In genomic region chr2:32440632-32441031, GRCm38 (mm10) we compare ENCODE assay signal across 20 mouse cellular contexts. TPM values are rescaled to one million over a fixed set of nuclear protein-coding genes. Genes with fewer than 3 reads are reported as not detected.
A peak's percentile ranks its signal among the peaks of the same experiment; 100 is the strongest.
DNase-seq lines count a peak whose midpoint lies in the region; ATAC-seq and TF ChIP-seq lines count a peak whose summit lies in the region.
"Had no signal": no experiment of that assay in that cellular context is flagged by ENCODE, and none has a peak within 500 bp of the region (broad histone marks: within the 10 kb centered on the region; RNA-seq: fewer than 3 reads in every experiment).

No protein-coding gene starts in this region.

- H3K4me1 ChIP-seq in embryonic facial prominence, embryonic 13.5 days, result peaks cover 41% of the 10 kb centered on the region
- H3K4me1 ChIP-seq in embryonic facial prominence, embryonic 10.5 days, result peaks cover 39% of the 10 kb centered on the region
- peaks cover 8% of the 10 kb centered on the region; the same call in 1 of the 2 replicates for H3K4me1 ChIP-seq in kidney, postnatal 0 days (replicated peaks; ENCODE audit: insufficient read depth, low read length)
- peaks cover 5% of the 10 kb centered on the region; the same call in 1 of the 2 replicates for H3K4me1 ChIP-seq in midbrain, embryonic 16.5 days (ENCODE audit: control insufficient read depth, insufficient read depth, low read length)
- H3K4me1 ChIP-seq in midbrain, postnatal 0 days (ENCODE audit: insufficient read depth, low read length), result no peaks in the 10 kb centered on the region
- peaks cover 11% of the 10 kb centered on the region for H3K4me1 ChIP-seq in stomach, postnatal 0 days (replicated peaks; ENCODE audit: control insufficient read depth, insufficient read depth)

- no peak for DNase-seq in embryonic facial prominence, embryonic 10.5 days (ENCODE audit: low spot score)
- no peak for DNase-seq in kidney, postnatal 0 days (ENCODE audit: low spot score)
- no peak for DNase-seq in kidney, postnatal 36 days
- DNase-seq in midbrain, postnatal 0 days (ENCODE audit: low spot score), result no peak
- DNase-seq in stomach, postnatal 0 days (ENCODE audit: low spot score), result peak; percentile 49
- DNase-seq in thymus, postnatal 0 days (ENCODE audit: low spot score), result no peak
- DNase-seq: cerebellum, postnatal 25 days; kidney, adult 18-20 months; thymus, postnatal 36 days had no signal

- H3K27me3 ChIP-seq in embryonic facial prominence, embryonic 13.5 days, result no peaks in the 10 kb centered on the region
- H3K27me3 ChIP-seq in embryonic facial prominence, embryonic 10.5 days (replicated peaks; ENCODE audit: low read depth, poor library complexity, severe bottlenecking), result no peaks in the 10 kb centered on the region
- no peaks in the 10 kb centered on the region for H3K27me3 ChIP-seq in kidney, postnatal 0 days (ENCODE audit: insufficient read depth, low read length)
- H3K27me3 ChIP-seq in midbrain, embryonic 16.5 days (ENCODE audit: control insufficient read depth, insufficient read depth, low read depth, low read length), result no peaks in the 10 kb centered on the region
- no peaks in the 10 kb centered on the region for H3K27me3 ChIP-seq in midbrain, postnatal 0 days (ENCODE audit: insufficient read depth, low read length)
- H3K27me3 ChIP-seq in stomach, postnatal 0 days (ENCODE audit: control insufficient read depth, insufficient read depth, low read length), result no peaks in the 10 kb centered on the region
- H3K27me3 ChIP-seq: heart, embryonic 15.5 days; midbrain, embryonic 12.5 days had no signal

- ATAC-seq in embryonic facial prominence, embryonic 13.5 days (ENCODE audit: insufficient number of reproducible peaks, insufficient read depth, low FRiP score, low TSS enrichment, low read depth), result no peak
- ATAC-seq in kidney, postnatal 0 days (replicated peaks; ENCODE audit: low FRiP score, low read depth), result no peak
- ATAC-seq in midbrain, embryonic 16.5 days, result no peak
- ATAC-seq in midbrain, postnatal 0 days (ENCODE audit: low FRiP score), result no peak
- peak; percentile 82 for ATAC-seq in stomach, postnatal 0 days (ENCODE audit: low FRiP score, low TSS enrichment)
- ATAC-seq: forebrain, embryonic 16.5 days had no signal

- TF ChIP-seq CTCF in kidney, postnatal 0 days (IDR thresholded peaks at IDR 0.05; ENCODE audit: low read depth), result no peak
- TF ChIP-seq CTCF in midbrain, postnatal 0 days (IDR thresholded peaks at IDR 0.05), result no peak
- TF ChIP-seq CTCF in stomach, postnatal 0 days (IDR thresholded peaks at IDR 0.05; ENCODE audit: low read depth), result no peak

- 75% methylated on average over 1 of the region's 1 CpGs for WGBS in embryonic facial prominence, embryonic 13.5 days
- 94% methylated on average over 1 of the region's 1 CpGs for WGBS in embryonic facial prominence, embryonic 10.5 days
- WGBS in kidney, postnatal 0 days, result 80% methylated on average over 1 of the region's 1 CpGs
- 68% methylated on average over 1 of the region's 1 CpGs for WGBS in midbrain, embryonic 16.5 days
- WGBS in midbrain, postnatal 0 days, result 83% methylated on average over 1 of the region's 1 CpGs
- 56% methylated on average over 1 of the region's 1 CpGs for WGBS in stomach, postnatal 0 days

- no peak overlapping the region for H3K9ac ChIP-seq in embryonic facial prominence, embryonic 13.5 days
- H3K9ac ChIP-seq in kidney, postnatal 0 days (ENCODE audit: low read depth, low read length), result no peak overlapping the region
- no peak overlapping the region for H3K9ac ChIP-seq in midbrain, embryonic 16.5 days (ENCODE audit: low read depth, low read length)
- no peak overlapping the region for H3K9ac ChIP-seq in midbrain, postnatal 0 days (replicated peaks; ENCODE audit: low read length, poor library complexity, severe bottlenecking)
- no peak overlapping the region for H3K9ac ChIP-seq in stomach, postnatal 0 days (ENCODE audit: low read length)
- H3K9ac ChIP-seq: heart, embryonic 15.5 days; lung, embryonic 14.5 days; midbrain, embryonic 12.5 days had no signal

- H3K4me3 ChIP-seq in embryonic facial prominence, embryonic 13.5 days, result no peak overlapping the region
- no peak overlapping the region for H3K4me3 ChIP-seq in embryonic facial prominence, embryonic 10.5 days
- no peak overlapping the region for H3K4me3 ChIP-seq in kidney, postnatal 0 days (replicated peaks; ENCODE audit: low read depth, low read length)
- H3K4me3 ChIP-seq in midbrain, embryonic 16.5 days (ENCODE audit: low read depth, low read length), result no peak overlapping the region
- H3K4me3 ChIP-seq in midbrain, postnatal 0 days (ENCODE audit: low read depth, low read length), result no peak overlapping the region
- no peak overlapping the region for H3K4me3 ChIP-seq in stomach, postnatal 0 days (ENCODE audit: low read depth, low read length)
- H3K4me3 ChIP-seq: erythroblast, embryonic 14.5 days; heart, embryonic 15.5 days; hindbrain, embryonic 10.5 days; limb, embryonic 10.5 days; midbrain, embryonic 12.5 days had no signal

- no peak for TF ChIP-seq EP300 in stomach, postnatal 0 days (optimal IDR thresholded peaks at IDR 0.05)

- 0 out of 2 replicates have a peak, but pooled peaks cover 6% of the 10 kb centered on the region for H3K36me3 ChIP-seq in embryonic facial prominence, embryonic 13.5 days
- H3K36me3 ChIP-seq in embryonic facial prominence, embryonic 10.5 days (replicated peaks), result peaks cover 21% of the 10 kb centered on the region; the same call in 1 of the 2 replicates
- 0 out of 2 replicates have a peak, but pooled peaks cover 4% of the 10 kb centered on the region for H3K36me3 ChIP-seq in kidney, postnatal 0 days (ENCODE audit: insufficient read depth, low read length)
- H3K36me3 ChIP-seq in midbrain, embryonic 16.5 days (ENCODE audit: control insufficient read depth, insufficient read depth, low read length), result no peaks in the 10 kb centered on the region
- H3K36me3 ChIP-seq in midbrain, postnatal 0 days (ENCODE audit: insufficient read depth, low read length), result no peaks in the 10 kb centered on the region
- H3K36me3 ChIP-seq in stomach, postnatal 0 days (ENCODE audit: control insufficient read depth, insufficient read depth, low read length), result no peaks in the 10 kb centered on the region; the same call in 1 of the 2 replicates
- H3K36me3 ChIP-seq: heart, embryonic 15.5 days; midbrain, embryonic 12.5 days had no signal

- peak overlapping the region; percentile 51; the same call in 1 of the 2 replicates for H3K27ac ChIP-seq in embryonic facial prominence, embryonic 13.5 days
- H3K27ac ChIP-seq in embryonic facial prominence, embryonic 10.5 days (replicated peaks), result no peak overlapping the region
- peak overlapping the region; percentile 34; the same call in 1 of the 2 replicates for H3K27ac ChIP-seq in kidney, postnatal 0 days
- 0 out of 2 replicates have a peak overlapping the region, but pooled peaks have one; percentile 1 for H3K27ac ChIP-seq in midbrain, embryonic 16.5 days (ENCODE audit: low read length)
- H3K27ac ChIP-seq in midbrain, postnatal 0 days (ENCODE audit: low read depth, low read length), result no peak overlapping the region
- H3K27ac ChIP-seq in stomach, postnatal 0 days (replicated peaks), result 0 out of 2 replicates have a peak overlapping the region, but pooled peaks have one; percentile 46
- H3K27ac ChIP-seq: limb, embryonic 10.5 days; macrophage had no signal

- H3K4me2 ChIP-seq in embryonic facial prominence, embryonic 13.5 days, result no peak overlapping the region
- H3K4me2 ChIP-seq in kidney, postnatal 0 days (ENCODE audit: low read length), result no peak overlapping the region
- no peak overlapping the region for H3K4me2 ChIP-seq in midbrain, embryonic 16.5 days (ENCODE audit: low read length)
- H3K4me2 ChIP-seq in midbrain, postnatal 0 days (ENCODE audit: low read depth, low read length, poor library complexity, severe bottlenecking), result no peak overlapping the region
- no peak overlapping the region for H3K4me2 ChIP-seq in stomach, postnatal 0 days (replicated peaks; ENCODE audit: low read depth)
- H3K4me2 ChIP-seq: heart, embryonic 15.5 days; lung, embryonic 14.5 days; midbrain, embryonic 12.5 days had no signal

- H3K9me3 ChIP-seq in embryonic facial prominence, embryonic 13.5 days, result no peaks in the 10 kb centered on the region
- H3K9me3 ChIP-seq in embryonic facial prominence, embryonic 10.5 days, result no peaks in the 10 kb centered on the region
- no peaks in the 10 kb centered on the region for H3K9me3 ChIP-seq in kidney, postnatal 0 days (replicated peaks; ENCODE audit: low read length)
- no peaks in the 10 kb centered on the region for H3K9me3 ChIP-seq in midbrain, embryonic 16.5 days (replicated peaks; ENCODE audit: control insufficient read depth, low read length, poor library complexity, severe bottlenecking)
- H3K9me3 ChIP-seq in midbrain, postnatal 0 days (ENCODE audit: low read length), result no peaks in the 10 kb centered on the region
- H3K9me3 ChIP-seq in stomach, postnatal 0 days (ENCODE audit: control insufficient read depth, low read length), result no peaks in the 10 kb centered on the region
- H3K9me3 ChIP-seq: heart, embryonic 15.5 days; hindbrain, embryonic 10.5 days; limb, embryonic 10.5 days; midbrain, embryonic 12.5 days had no signal

RNA-seq across cellular contexts. Expression of gene Naif1, which starts 9.6 kb away (rescaled TPM):
- 6.3 and 6.5 TPM in 2 replicates for polyA plus RNA-seq in embryonic facial prominence, embryonic 13.5 days (2015; fragmentation: Nextera tagmentation; extraction: Ambion mirVana)
- polyA plus RNA-seq in embryonic facial prominence, embryonic 10.5 days (2016; fragmentation: Nextera tagmentation; extraction: Ambion mirVana), result 6.4 and 6.8 TPM in 2 replicates
- polyA plus RNA-seq in kidney, postnatal 0 days (2015; fragmentation: Nextera tagmentation; extraction: Ambion mirVana), result 4.7 TPM in 2 replicates
- polyA plus RNA-seq in midbrain, embryonic 16.5 days (2015; fragmentation: Nextera tagmentation; extraction: Ambion mirVana), result 5.3 and 5.5 TPM in 2 replicates
- 2.4 and 3.2 TPM in 2 replicates for total RNA-seq in midbrain, postnatal 0 days (2014; rRNA removed)
- 3.0 and 3.2 TPM in 2 replicates for polyA plus RNA-seq in midbrain, postnatal 0 days (2015; fragmentation: Nextera tagmentation; extraction: Ambion mirVana)
- polyA plus RNA-seq in stomach, postnatal 0 days (2015; fragmentation: Nextera tagmentation; extraction: Ambion mirVana), result 2.5 and 2.6 TPM in 2 replicates
- 5.4 and 6.2 TPM in 2 replicates for polyA plus RNA-seq in thymus, postnatal 0 days (2015; fragmentation: Nextera tagmentation; extraction: Ambion mirVana)

RNA-seq across cellular contexts. Expression of gene Slc25a25, which starts 10.6 kb away (rescaled TPM):
- 23.5 and 24.6 TPM in 2 replicates for polyA plus RNA-seq in embryonic facial prominence, embryonic 13.5 days (2015; fragmentation: Nextera tagmentation; extraction: Ambion mirVana)
- 29.8 and 31.8 TPM in 2 replicates for polyA plus RNA-seq in embryonic facial prominence, embryonic 10.5 days (2016; fragmentation: Nextera tagmentation; extraction: Ambion mirVana)
- polyA plus RNA-seq in kidney, postnatal 0 days (2015; fragmentation: Nextera tagmentation; extraction: Ambion mirVana), result 15.0 and 16.9 TPM in 2 replicates
- polyA plus RNA-seq in midbrain, embryonic 16.5 days (2015; fragmentation: Nextera tagmentation; extraction: Ambion mirVana), result 55.1 and 60.1 TPM in 2 replicates
- total RNA-seq in midbrain, postnatal 0 days (2014; rRNA removed), result 60.6 and 69.2 TPM in 2 replicates
- polyA plus RNA-seq in midbrain, postnatal 0 days (2015; fragmentation: Nextera tagmentation; extraction: Ambion mirVana), result 52.0 and 53.4 TPM in 2 replicates
- 11.1 and 11.5 TPM in 2 replicates for polyA plus RNA-seq in stomach, postnatal 0 days (2015; fragmentation: Nextera tagmentation; extraction: Ambion mirVana)
- polyA plus RNA-seq in thymus, postnatal 0 days (2015; fragmentation: Nextera tagmentation; extraction: Ambion mirVana), result 16.3 and 18.9 TPM in 2 replicates

RNA-seq across cellular contexts. Expression of gene Ptges2, which starts 44.9 kb away (rescaled TPM):
- polyA plus RNA-seq in embryonic facial prominence, embryonic 13.5 days (2015; fragmentation: Nextera tagmentation; extraction: Ambion mirVana), result 30.0 and 30.4 TPM in 2 replicates
- 32.2 and 32.5 TPM in 2 replicates for polyA plus RNA-seq in embryonic facial prominence, embryonic 10.5 days (2016; fragmentation: Nextera tagmentation; extraction: Ambion mirVana)
- 44.1 and 44.8 TPM in 2 replicates for polyA plus RNA-seq in kidney, postnatal 0 days (2015; fragmentation: Nextera tagmentation; extraction: Ambion mirVana)
- 50.7 and 51.4 TPM in 2 replicates for polyA plus RNA-seq in midbrain, embryonic 16.5 days (2015; fragmentation: Nextera tagmentation; extraction: Ambion mirVana)
- total RNA-seq in midbrain, postnatal 0 days (2014; rRNA removed), result 33.3 and 41.1 TPM in 2 replicates
- polyA plus RNA-seq in midbrain, postnatal 0 days (2015; fragmentation: Nextera tagmentation; extraction: Ambion mirVana), result 56.2 and 62.3 TPM in 2 replicates
- 31.6 and 33.0 TPM in 2 replicates for polyA plus RNA-seq in stomach, postnatal 0 days (2015; fragmentation: Nextera tagmentation; extraction: Ambion mirVana)
- 17.8 and 18.5 TPM in 2 replicates for polyA plus RNA-seq in thymus, postnatal 0 days (2015; fragmentation: Nextera tagmentation; extraction: Ambion mirVana)

RNA-seq across cellular contexts. Expression of gene Lcn2, which starts 52.6 kb away (rescaled TPM):
- 0.22 and 1.5 TPM in 2 replicates for polyA plus RNA-seq in embryonic facial prominence, embryonic 13.5 days (2015; fragmentation: Nextera tagmentation; extraction: Ambion mirVana)
- polyA plus RNA-seq in embryonic facial prominence, embryonic 10.5 days (2016; fragmentation: Nextera tagmentation; extraction: Ambion mirVana), result not detected in 2 replicates
- polyA plus RNA-seq in kidney, postnatal 0 days (2015; fragmentation: Nextera tagmentation; extraction: Ambion mirVana), result 43.5 and 50.3 TPM in 2 replicates
- 0.86 and 1.2 TPM in 2 replicates for polyA plus RNA-seq in midbrain, embryonic 16.5 days (2015; fragmentation: Nextera tagmentation; extraction: Ambion mirVana)
- 0.57 TPM in 1 of 2 replicates, not detected in the other for total RNA-seq in midbrain, postnatal 0 days (2014; rRNA removed)
- polyA plus RNA-seq in midbrain, postnatal 0 days (2015; fragmentation: Nextera tagmentation; extraction: Ambion mirVana), result 0.35 and 0.44 TPM in 2 replicates
- 1.8 TPM in 2 replicates for polyA plus RNA-seq in stomach, postnatal 0 days (2015; fragmentation: Nextera tagmentation; extraction: Ambion mirVana)
- 4.3 and 6.3 TPM in 2 replicates for polyA plus RNA-seq in thymus, postnatal 0 days (2015; fragmentation: Nextera tagmentation; extraction: Ambion mirVana)
- total RNA-seq: MEL had no signal
- polyA plus RNA-seq: forebrain, embryonic 16.5 days; hindbrain, embryonic 10.5 days; limb, embryonic 10.5 days; lung, embryonic 14.5 days had no signal

RNA-seq across cellular contexts. Expression of gene 1110008P14Rik, which starts 58.9 kb away (rescaled TPM):
- polyA plus RNA-seq in embryonic facial prominence, embryonic 13.5 days (2015; fragmentation: Nextera tagmentation; extraction: Ambion mirVana), result 44.1 and 47.8 TPM in 2 replicates
- polyA plus RNA-seq in embryonic facial prominence, embryonic 10.5 days (2016; fragmentation: Nextera tagmentation; extraction: Ambion mirVana), result 35.0 and 39.3 TPM in 2 replicates
- 87.0 and 96.8 TPM in 2 replicates for polyA plus RNA-seq in kidney, postnatal 0 days (2015; fragmentation: Nextera tagmentation; extraction: Ambion mirVana)
- polyA plus RNA-seq in midbrain, embryonic 16.5 days (2015; fragmentation: Nextera tagmentation; extraction: Ambion mirVana), result 117 and 132 TPM in 2 replicates
- 336 and 450 TPM in 2 replicates for total RNA-seq in midbrain, postnatal 0 days (2014; rRNA removed)
- 198 and 224 TPM in 2 replicates for polyA plus RNA-seq in midbrain, postnatal 0 days (2015; fragmentation: Nextera tagmentation; extraction: Ambion mirVana)
- 85.0 and 90.1 TPM in 2 replicates for polyA plus RNA-seq in stomach, postnatal 0 days (2015; fragmentation: Nextera tagmentation; extraction: Ambion mirVana)
- 66.9 and 77.3 TPM in 2 replicates for polyA plus RNA-seq in thymus, postnatal 0 days (2015; fragmentation: Nextera tagmentation; extraction: Ambion mirVana)

Comparison
In these comparisons a context has a peak if more than half of its experiments do, and no peak if none do; other contexts are left out.
1. H3K27ac ChIP-seq: peak in embryonic facial prominence, embryonic 13.5 days (single experiment), kidney, postnatal 0 days (single experiment), midbrain, embryonic 16.5 days (single experiment) and stomach, postnatal 0 days (single experiment); none in embryonic facial prominence, embryonic 10.5 days (single experiment) and midbrain, postnatal 0 days (single experiment).